8 mouse cellular contexts compared by ENCODE assay signal in the genomic region with DNA sequence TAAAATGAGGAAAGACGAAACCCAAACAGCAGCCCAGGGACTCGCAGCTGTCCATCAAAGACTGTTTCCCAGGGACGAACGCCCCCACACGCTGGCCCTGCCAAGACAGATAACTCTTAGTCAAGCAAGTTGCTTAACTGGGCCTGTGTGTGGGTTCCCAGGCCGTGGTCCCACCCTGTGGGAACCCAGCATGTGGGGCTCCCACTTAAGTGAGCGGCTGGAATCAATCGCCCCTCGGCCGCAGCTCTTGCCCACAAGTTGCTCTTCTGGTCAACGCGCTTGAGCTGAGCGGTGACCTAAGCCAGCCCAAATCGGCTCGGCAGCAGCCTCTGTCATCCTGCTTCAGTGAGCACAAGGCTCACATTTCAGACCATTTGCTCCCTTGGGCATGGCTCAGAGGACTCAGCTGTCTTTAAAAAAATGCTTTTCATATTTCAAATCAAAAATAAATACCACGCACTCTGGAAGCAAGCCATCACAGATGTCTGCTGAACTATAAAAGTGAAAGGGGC. TPM values are rescaled to one million over a fixed set of nuclear protein-coding genes. Genes with fewer than 3 reads are reported as not detected.
DNase-seq lines count a peak whose midpoint lies in the region; ATAC-seq and TF ChIP-seq lines count a peak whose summit lies in the region.

No protein-coding gene starts in this region.

- H3K4me2 ChIP-seq in embryonic facial prominence, embryonic 11.5 days (ENCODE audit: low read depth, low read length): no peak overlapping the region
- 0 out of 2 replicates have a peak overlapping the region, but pooled peaks have one; percentile 13 for H3K4me2 ChIP-seq in intestine, postnatal 0 days (replicated peaks; ENCODE audit: low read depth)
- H3K4me2 ChIP-seq in hindbrain, embryonic 16.5 days (ENCODE audit: low read length): no peak overlapping the region
- no peak overlapping the region for H3K4me2 ChIP-seq in forebrain, embryonic 15.5 days (replicated peaks)

- H3K4me3 ChIP-seq in E14TG2a.4 (replicated peaks; ENCODE audit: low read length): 0 out of 2 replicates have a peak overlapping the region, but pooled peaks have one; percentile 17
- no peak overlapping the region for H3K4me3 ChIP-seq in embryonic facial prominence, embryonic 11.5 days (ENCODE audit: low read depth, low read length)
- H3K4me3 ChIP-seq in intestine, postnatal 0 days (ENCODE audit: low read depth, low read length): no peak overlapping the region
- H3K4me3 ChIP-seq in hindbrain, embryonic 16.5 days (ENCODE audit: low read length): no peak overlapping the region
- H3K4me3 ChIP-seq in forebrain, embryonic 15.5 days: no peak overlapping the region

- no peaks in the 10 kb centered on the region for H3K36me3 ChIP-seq in E14TG2a.4 (ENCODE audit: insufficient read depth, low read length)
- no peaks in the 10 kb centered on the region for H3K36me3 ChIP-seq in embryonic facial prominence, embryonic 11.5 days (replicated peaks; ENCODE audit: control insufficient read depth, insufficient read depth, low read depth, low read length)
- 0 out of 2 replicates have a peak, but pooled peaks cover 3% of the 10 kb centered on the region for H3K36me3 ChIP-seq in intestine, postnatal 0 days (ENCODE audit: control insufficient read depth, insufficient read depth)
- no peaks in the 10 kb centered on the region for H3K36me3 ChIP-seq in hindbrain, embryonic 16.5 days (ENCODE audit: control insufficient read depth, insufficient read depth, low read length)
- H3K36me3 ChIP-seq in forebrain, embryonic 15.5 days: no peaks in the 10 kb centered on the region

- ATAC-seq in embryonic facial prominence, embryonic 11.5 days (replicated peaks; ENCODE audit: insufficient number of reproducible peaks, low FRiP score, low TSS enrichment, low read depth): peak; percentile 44; the same call in 1 of the 2 replicates
- no peak for ATAC-seq in intestine, postnatal 0 days
- no peak for ATAC-seq in hindbrain, embryonic 16.5 days
- no peak for ATAC-seq in forebrain, embryonic 15.5 days (replicated peaks)

- H3K27me3 ChIP-seq in E14TG2a.4 (ENCODE audit: insufficient read depth, low read length): no peaks in the 10 kb centered on the region
- no peaks in the 10 kb centered on the region for H3K27me3 ChIP-seq in embryonic facial prominence, embryonic 11.5 days (ENCODE audit: control insufficient read depth, insufficient read depth, low read length)
- H3K27me3 ChIP-seq in intestine, postnatal 0 days (replicated peaks; ENCODE audit: control insufficient read depth, insufficient read depth, low read length): no peaks in the 10 kb centered on the region
- H3K27me3 ChIP-seq in hindbrain, embryonic 16.5 days (replicated peaks; ENCODE audit: control insufficient read depth, insufficient read depth, low read length): no peaks in the 10 kb centered on the region
- no peaks in the 10 kb centered on the region for H3K27me3 ChIP-seq in forebrain, embryonic 15.5 days

- peak; percentile 56 for DNase-seq in layer of hippocampus, adult 11-12 months (ENCODE audit: low spot score)
- no peak for DNase-seq in layer of hippocampus, adult 9-10 months (ENCODE audit: low spot score)
- DNase-seq in embryonic facial prominence, embryonic 11.5 days (ENCODE audit: low spot score): peak; percentile 26
- DNase-seq in testis, postnatal 14 days (ENCODE audit: low spot score): no peak

- H3K4me1 ChIP-seq in E14TG2a.4 (replicated peaks; ENCODE audit: low read depth, low read length): peaks cover 25% of the 10 kb centered on the region
- peaks cover 11% of the 10 kb centered on the region for H3K4me1 ChIP-seq in embryonic facial prominence, embryonic 11.5 days (ENCODE audit: control insufficient read depth, insufficient read depth, low read length)
- H3K4me1 ChIP-seq in intestine, postnatal 0 days (replicated peaks; ENCODE audit: control insufficient read depth, insufficient read depth, low read length): no peaks in the 10 kb centered on the region; the same call in none of the 2 replicates
- peaks cover 23% of the 10 kb centered on the region for H3K4me1 ChIP-seq in hindbrain, embryonic 16.5 days (ENCODE audit: control insufficient read depth, insufficient read depth, low read depth, low read length)
- H3K4me1 ChIP-seq in forebrain, embryonic 15.5 days: peaks cover 6% of the 10 kb centered on the region

- no peak overlapping the region for H3K27ac ChIP-seq in embryonic facial prominence, embryonic 11.5 days (replicated peaks; ENCODE audit: low read depth, low read length)
- H3K27ac ChIP-seq in intestine, postnatal 0 days (ENCODE audit: low read depth, low read length): no peak overlapping the region
- H3K27ac ChIP-seq in hindbrain, embryonic 16.5 days (ENCODE audit: low read depth, low read length): no peak overlapping the region
- no peak overlapping the region for H3K27ac ChIP-seq in forebrain, embryonic 15.5 days (replicated peaks)

- H3K9ac ChIP-seq in embryonic facial prominence, embryonic 11.5 days (replicated peaks; ENCODE audit: low read length): no peak overlapping the region
- no peak overlapping the region for H3K9ac ChIP-seq in intestine, postnatal 0 days (ENCODE audit: low read depth, low read length)
- no peak overlapping the region for H3K9ac ChIP-seq in hindbrain, embryonic 16.5 days (ENCODE audit: low read depth, low read length)
- H3K9ac ChIP-seq in forebrain, embryonic 15.5 days (replicated peaks): no peak overlapping the region

- H3K9me3 ChIP-seq in E14TG2a.4 (ENCODE audit: low read length): no peaks in the 10 kb centered on the region
- no peaks in the 10 kb centered on the region for H3K9me3 ChIP-seq in embryonic facial prominence, embryonic 11.5 days (replicated peaks; ENCODE audit: control insufficient read depth, low read length)
- no peaks in the 10 kb centered on the region for H3K9me3 ChIP-seq in intestine, postnatal 0 days (ENCODE audit: control insufficient read depth)
- no peaks in the 10 kb centered on the region for H3K9me3 ChIP-seq in hindbrain, embryonic 16.5 days (ENCODE audit: control insufficient read depth, low read length)
- H3K9me3 ChIP-seq in forebrain, embryonic 15.5 days: no peaks in the 10 kb centered on the region

- no peak for TF ChIP-seq CTCF in E14TG2a.4 (conservative IDR thresholded peaks at IDR 0.05; ENCODE audit: low read length)
- TF ChIP-seq CTCF in intestine, postnatal 0 days (IDR thresholded peaks at IDR 0.05; ENCODE audit: low read depth): no peak

- WGBS in embryonic facial prominence, embryonic 11.5 days: 41% methylated on average over 16 of the region's 16 CpGs
- 67% methylated on average over 16 of the region's 16 CpGs for WGBS in intestine, postnatal 0 days
- WGBS in hindbrain, embryonic 16.5 days: 56% methylated on average over 16 of the region's 16 CpGs
- WGBS in forebrain, embryonic 15.5 days: 74% methylated on average over 16 of the region's 16 CpGs

RNA-seq across cellular contexts. Expression of a gene that starts 55.2 kb away (rescaled TPM):
- 19.0 and 21.9 TPM in 2 replicates for polyA plus RNA-seq in embryonic facial prominence, embryonic 11.5 days (2014; fragmentation: Nextera tagmentation; extraction: Ambion mirVana)
- 5.0 and 5.7 TPM in 2 replicates for polyA plus RNA-seq in intestine, postnatal 0 days (2015; fragmentation: Nextera tagmentation; extraction: Ambion mirVana)
- polyA plus RNA-seq in hindbrain, embryonic 16.5 days (2015; fragmentation: Nextera tagmentation; extraction: Ambion mirVana): 7.7 and 9.3 TPM in 2 replicates
- polyA plus RNA-seq in forebrain, embryonic 15.5 days (2015; fragmentation: Nextera tagmentation; extraction: Ambion mirVana): 7.0 and 7.6 TPM in 2 replicates

Comparison
In these comparisons a context has a peak if more than half of its experiments do, and no peak if none do; other contexts are left out.
1. DNase-seq: peak in layer of hippocampus, adult 11-12 months (single experiment) and embryonic facial prominence, embryonic 11.5 days (single experiment); none in layer of hippocampus, adult 9-10 months (single experiment) and testis, postnatal 14 days (single experiment).